8 mouse cellular contexts compared by ENCODE assay signal in the genomic region with DNA sequence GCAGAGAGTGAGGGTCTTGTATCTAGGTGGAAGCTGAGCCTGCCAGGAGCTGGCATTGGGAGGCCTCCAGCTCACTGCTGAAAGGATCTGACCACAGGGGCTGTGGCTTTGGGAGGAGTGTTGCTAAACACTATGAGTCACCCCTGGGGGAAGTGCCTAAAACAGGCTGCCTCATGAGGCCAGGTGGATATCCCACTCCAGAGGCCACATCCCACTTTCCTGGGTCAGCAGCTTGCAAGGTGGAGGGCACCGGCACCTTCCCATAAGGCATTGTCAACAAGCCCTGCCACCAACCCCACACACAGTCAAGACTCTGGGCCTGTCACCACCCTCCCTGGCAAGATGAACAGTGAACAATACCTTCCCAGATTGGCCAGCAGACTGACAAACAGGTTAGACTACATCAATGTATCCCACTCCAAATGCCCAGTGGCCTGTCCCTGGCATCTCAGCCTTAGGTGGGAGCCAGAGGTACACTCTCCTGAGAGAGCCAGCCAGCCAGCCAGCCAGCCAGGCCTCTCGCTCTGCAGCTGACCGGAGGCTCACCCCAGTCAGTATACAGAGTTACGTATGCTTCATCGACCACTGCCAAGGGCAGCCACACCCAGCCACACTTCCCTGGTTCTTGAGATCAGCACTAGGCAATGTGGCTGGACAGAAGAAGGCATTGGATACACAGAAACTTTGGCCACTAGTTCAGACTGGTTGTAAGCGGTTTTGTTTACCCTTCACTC. TPM values are rescaled to one million over a fixed set of nuclear protein-coding genes. Genes with fewer than 3 reads are reported as not detected.
DNase-seq lines count a peak whose midpoint lies in the region; ATAC-seq and TF ChIP-seq lines count a peak whose summit lies in the region.

No protein-coding gene starts in this region.

- peak overlapping the region; percentile 16; the same call in 1 of the 2 replicates for H3K9ac ChIP-seq in heart, embryonic 14.5 days (ENCODE audit: low read length)
- H3K9ac ChIP-seq in liver, embryonic 16.5 days (ENCODE audit: low read depth, low read length), result no peak overlapping the region
- no peak overlapping the region for H3K9ac ChIP-seq in stomach, embryonic 15.5 days

- H3K79me2 ChIP-seq in C2C12 (ENCODE audit: control insufficient read depth, insufficient read depth), result peaks cover 41% of the 10 kb centered on the region

- no peak for ATAC-seq in heart, embryonic 14.5 days (ENCODE audit: insufficient number of reproducible peaks, insufficient read depth, low FRiP score, low read depth)
- peak; percentile 31 for ATAC-seq in liver, embryonic 16.5 days (ENCODE audit: low read depth)
- ATAC-seq in stomach, embryonic 15.5 days (ENCODE audit: insufficient read depth, low FRiP score, low read depth), result peak; percentile 87

- DNase-seq in 3134 (ENCODE audit: extremely low read depth, insufficient read length, low spot score), result peak; percentile 80
- DNase-seq in gastrocnemius, postnatal 10 days, result no peak
- DNase-seq in ovary, adult 18-20 months (ENCODE audit: low spot score), result no peak
- DNase-seq in cerebellum, postnatal 14 days, result no peak

- peaks cover 18 to 42% of the 10 kb centered on the region in 2 experiments for H3K4me1 ChIP-seq in heart, embryonic 14.5 days (ENCODE audit: control insufficient read depth in 2 of 2, insufficient read depth in 2 of 2, low read length in 2 of 2)
- peaks cover 60% of the 10 kb centered on the region for H3K4me1 ChIP-seq in liver, embryonic 16.5 days (ENCODE audit: control insufficient read depth, low read depth, low read length)
- H3K4me1 ChIP-seq in stomach, embryonic 15.5 days, result peaks cover 77% of the 10 kb centered on the region

- no peak overlapping the region for H3K4me3 ChIP-seq in C2C12 (ENCODE audit: insufficient read depth, poor library complexity, severe bottlenecking)
- H3K4me3 ChIP-seq in heart, embryonic 14.5 days (ENCODE audit: control insufficient read depth in 1 of 2, insufficient read depth in 1 of 2, low read depth in 1 of 2, low read length in 2 of 2), result no peak overlapping the region
- no peak overlapping the region for H3K4me3 ChIP-seq in liver, embryonic 16.5 days (ENCODE audit: low read depth, low read length)
- H3K4me3 ChIP-seq in stomach, embryonic 15.5 days (replicated peaks), result no peak overlapping the region

- no peak overlapping the region for H3K4me2 ChIP-seq in heart, embryonic 14.5 days (ENCODE audit: low read length)
- H3K4me2 ChIP-seq in liver, embryonic 16.5 days (ENCODE audit: low read depth, low read length), result no peak overlapping the region
- H3K4me2 ChIP-seq in stomach, embryonic 15.5 days, result peak overlapping the region; percentile 37

- peaks cover 10% of the 10 kb centered on the region for H3K79me3 ChIP-seq in C2C12 (ENCODE audit: low read depth)

- peaks cover 2% of the 10 kb centered on the region for H3K36me3 ChIP-seq in C2C12 (ENCODE audit: control insufficient read depth, insufficient read depth)
- H3K36me3 ChIP-seq in heart, embryonic 14.5 days (ENCODE audit: control insufficient read depth, insufficient read depth, low read length), result peaks cover 6% of the 10 kb centered on the region
- H3K36me3 ChIP-seq in liver, embryonic 16.5 days (ENCODE audit: control insufficient read depth, insufficient read depth), result peaks cover 7% of the 10 kb centered on the region
- peaks cover 8% of the 10 kb centered on the region for H3K36me3 ChIP-seq in stomach, embryonic 15.5 days

- H3ac ChIP-seq in C2C12 (ENCODE audit: control insufficient read depth, insufficient read length, low read depth), result no peak overlapping the region

- no peaks in the 10 kb centered on the region for H3K9me3 ChIP-seq in heart, embryonic 14.5 days (ENCODE audit: control insufficient read depth, low read length)
- H3K9me3 ChIP-seq in liver, embryonic 16.5 days (replicated peaks; ENCODE audit: control insufficient read depth, low read length), result no peaks in the 10 kb centered on the region
- no peaks in the 10 kb centered on the region for H3K9me3 ChIP-seq in stomach, embryonic 15.5 days

- no peaks in the 10 kb centered on the region for H3K27me3 ChIP-seq in C2C12 (ENCODE audit: control insufficient read depth, insufficient read depth, insufficient read length)
- H3K27me3 ChIP-seq in heart, embryonic 14.5 days (ENCODE audit: control insufficient read depth, insufficient read depth, low read length), result no peaks in the 10 kb centered on the region
- no peaks in the 10 kb centered on the region for H3K27me3 ChIP-seq in liver, embryonic 16.5 days (ENCODE audit: control insufficient read depth, insufficient read depth, low read depth, low read length)
- no peaks in the 10 kb centered on the region for H3K27me3 ChIP-seq in stomach, embryonic 15.5 days (replicated peaks)

- H3K27ac ChIP-seq in heart, embryonic 14.5 days (replicated peaks in 1 of 2; ENCODE audit: control insufficient read depth in 1 of 2, insufficient read depth in 1 of 2, low read depth in 2 of 2, low read length in 2 of 2), result peak overlapping the region; percentile 3 to 33; a peak in 2 of 4 replicates
- peak overlapping the region; percentile 18 for H3K27ac ChIP-seq in liver, embryonic 16.5 days (ENCODE audit: low read length)
- peak overlapping the region; percentile 86 for H3K27ac ChIP-seq in stomach, embryonic 15.5 days

- TF ChIP-seq CTCF in C2C12 (IDR thresholded peaks at IDR 0.05; ENCODE audit: control insufficient read depth, insufficient read depth, insufficient read length), result no peak

- 46% methylated on average over 6 of the region's 6 CpGs for WGBS in heart, embryonic 14.5 days
- 44% methylated on average over 6 of the region's 6 CpGs for WGBS in liver, embryonic 16.5 days (ENCODE audit: insufficient replicate concordance)
- WGBS in stomach, embryonic 15.5 days, result 24% methylated on average over 6 of the region's 6 CpGs

TF ChIP-seq in C2C12, 6 proteins besides CTCF, POLR2A, EP300 and RAD21:
- TF ChIP-seq CEBPB (IDR thresholded peaks at IDR 0.05; ENCODE audit: low read depth), result peak; percentile 93
- peak; percentile 68 for TF ChIP-seq MAX (IDR thresholded peaks at IDR 0.05)
- TF ChIP-seq FOSL1 (IDR thresholded peaks at IDR 0.05; ENCODE audit: insufficient read depth, low read length, poor library complexity, severe bottlenecking), result peak; percentile 74
- no peak for TF ChIP-seq USF1 (IDR thresholded peaks at IDR 0.05; ENCODE audit: low read depth)
- TF ChIP-seq MYOD1 (IDR thresholded peaks at IDR 0.05; ENCODE audit: control insufficient read depth, insufficient read length, low read depth), result peak; percentile 54
- TF ChIP-seq MYOG (IDR thresholded peaks at IDR 0.05; ENCODE audit: control insufficient read depth, extremely low read depth, insufficient read length), result no peak

RNA-seq across cellular contexts. Expression of a gene that starts 17.9 kb away (rescaled TPM):
- polyA plus RNA-seq in C2C12 (2012; fragmentation: generic; extraction: Trizol), result 13.0 TPM
- 13.3 and 16.8 TPM in 2 replicates for polyA plus RNA-seq in heart, embryonic 14.5 days (2014; fragmentation: Nextera tagmentation; extraction: Ambion mirVana)
- 16.7 and 18.4 TPM in 2 replicates for polyA plus RNA-seq in liver, embryonic 16.5 days (2015; fragmentation: Nextera tagmentation; extraction: Ambion mirVana)
- 51.6 and 59.6 TPM in 2 replicates for polyA plus RNA-seq in stomach, embryonic 15.5 days (2015; fragmentation: Nextera tagmentation; extraction: Ambion mirVana)
- total RNA-seq in gastrocnemius, postnatal 10 days (2021), result 10 to 100 TPM; 19.1 to 22.0 TPM

RNA-seq across cellular contexts. Expression of a gene that starts 24.0 kb away (rescaled TPM):
- not detected for polyA plus RNA-seq in C2C12 (2012; fragmentation: generic; extraction: Trizol)
- 0.18 and 0.19 TPM in 2 replicates for polyA plus RNA-seq in heart, embryonic 14.5 days (2014; fragmentation: Nextera tagmentation; extraction: Ambion mirVana)
- 0.18 TPM in 1 of 2 replicates, not detected in the other for polyA plus RNA-seq in liver, embryonic 16.5 days (2015; fragmentation: Nextera tagmentation; extraction: Ambion mirVana)
- 0.23 and 0.42 TPM in 2 replicates for polyA plus RNA-seq in stomach, embryonic 15.5 days (2015; fragmentation: Nextera tagmentation; extraction: Ambion mirVana)
- not detected for total RNA-seq in gastrocnemius, postnatal 10 days (2021)

RNA-seq across cellular contexts. Expression of a gene that starts 49.6 kb away (rescaled TPM):
- 11.7 TPM for polyA plus RNA-seq in C2C12 (2012; fragmentation: generic; extraction: Trizol)
- polyA plus RNA-seq in heart, embryonic 14.5 days (2014; fragmentation: Nextera tagmentation; extraction: Ambion mirVana), result 15.4 and 20.0 TPM in 2 replicates
- polyA plus RNA-seq in liver, embryonic 16.5 days (2015; fragmentation: Nextera tagmentation; extraction: Ambion mirVana), result 7.6 and 7.8 TPM in 2 replicates
- polyA plus RNA-seq in stomach, embryonic 15.5 days (2015; fragmentation: Nextera tagmentation; extraction: Ambion mirVana), result 20.0 and 20.7 TPM in 2 replicates
- 10 to 100 TPM in 1 of 2 experiments, 1 to 10 TPM in 1; 7.3 to 10.9 TPM for total RNA-seq in gastrocnemius, postnatal 10 days (2021)

RNA-seq across cellular contexts. Expression of a gene that starts 49.8 kb away (rescaled TPM):
- 40.1 TPM for polyA plus RNA-seq in C2C12 (2012; fragmentation: generic; extraction: Trizol)
- polyA plus RNA-seq in heart, embryonic 14.5 days (2014; fragmentation: Nextera tagmentation; extraction: Ambion mirVana), result 43.0 and 44.8 TPM in 2 replicates
- 38.9 and 39.2 TPM in 2 replicates for polyA plus RNA-seq in liver, embryonic 16.5 days (2015; fragmentation: Nextera tagmentation; extraction: Ambion mirVana)
- 43.8 and 49.8 TPM in 2 replicates for polyA plus RNA-seq in stomach, embryonic 15.5 days (2015; fragmentation: Nextera tagmentation; extraction: Ambion mirVana)
- 10 to 100 TPM; 34.8 to 37.9 TPM for total RNA-seq in gastrocnemius, postnatal 10 days (2021)

Comparison
In these comparisons a context has a peak if more than half of its experiments do, and no peak if none do; other contexts are left out.
1. H3K27ac ChIP-seq: peak in every context shown above with its lines; median percentile 86 in stomach, embryonic 15.5 days; 18 in heart, embryonic 14.5 days; 18 in liver, embryonic 16.5 days.